Mouse (Mus musculus) hindbrain, embryonic 10.5 days (tissue): ENCODE data around the gene Ihh. TPM values are rescaled to one million over a fixed set of nuclear protein-coding genes. Genes with fewer than 3 reads are reported as not detected.

Experiments
- microRNA counts: library from miRNA; unstranded; fragments of <30 nt; microRNA quantifications from one replicate; lab custom pipeline; 2017
- polyA plus RNA-seq: library from polyadenylated mRNA; unstranded; fragments of >200 nt; fragmentation: Nextera tagmentation; extraction: Ambion mirVana; gene quantifications from 2 replicates; pipeline ENCODE4 v1.2.1, GENCODE M21; 2016

The Ihh gene
- polyA plus RNA-seq, 1 experiment from 2014 or later, result 0.12 TPM

MicroRNAs encoded within 50 kb of the gene (microRNA counts, 519-probe panel; counts per million panel counts)
- 1,255 counts per million, percentile 77 among the panel's probes with 10 or more counts for microRNA mmu-miR-375 (lab: Ali Mortazavi, UCI)

Other genes starting within 250 kb of the Ihh start
- 7.4 and 8.4 TPM in 2 replicates for gene Cyp27a1, start 238.1 kb downstream of the Ihh start, polyA plus RNA-seq
- 0.12 TPM in 1 of 2 replicates, not detected in the other for gene Prkag3, start 202.5 kb downstream of the Ihh start, polyA plus RNA-seq
- 15.5 and 18.2 TPM in 2 replicates for gene Wnt6, start 179.8 kb downstream of the Ihh start, polyA plus RNA-seq
- gene Wnt10a, start 160.2 kb downstream of the Ihh start, polyA plus RNA-seq, result 0.87 and 1.6 TPM in 2 replicates
- gene Cdk5r2, start 96.7 kb downstream of the Ihh start, polyA plus RNA-seq, result 0.96 and 2.6 TPM in 2 replicates
- gene Fev, start 66.3 kb downstream of the Ihh start, polyA plus RNA-seq, result 0.25 and 0.89 TPM in 2 replicates
- not detected in 2 replicates for gene Cryba2, start 58.5 kb downstream of the Ihh start, polyA plus RNA-seq
- gene Cfap65, start 16.1 kb downstream of the Ihh start, polyA plus RNA-seq, result 0.50 and 1.7 TPM in 2 replicates
- 14.1 and 14.7 TPM in 2 replicates for gene Nhej1, start 173.5 kb upstream of the Ihh start, polyA plus RNA-seq
- not detected in 2 replicates for gene Slc23a3, start 182.2 kb upstream of the Ihh start, polyA plus RNA-seq
- 53.5 and 67.2 TPM in 2 replicates for gene Cnppd1, start 191.0 kb upstream of the Ihh start, polyA plus RNA-seq
- 46.0 and 63.4 TPM in 2 replicates for gene Retreg2, start 191.1 kb upstream of the Ihh start, polyA plus RNA-seq
- gene Zfand2b, start 217.0 kb upstream of the Ihh start, polyA plus RNA-seq, result 38.0 and 43.8 TPM in 2 replicates
- gene Abcb6, start 228.7 kb upstream of the Ihh start, polyA plus RNA-seq, result 32.6 and 35.7 TPM in 2 replicates
- gene Ankzf1, start 240.5 kb upstream of the Ihh start, polyA plus RNA-seq, result 21.6 and 23.8 TPM in 2 replicates
- gene Atg9a, start 240.5 kb upstream of the Ihh start, polyA plus RNA-seq, result 23.1 and 32.1 TPM in 2 replicates